Mouse (Mus musculus) E14TG2a.4 (cell line): ENCODE measurements around the gene Spem1.

Experiments
- CTCF ChIP-seq: conservative IDR thresholded peaks from 2 replicates; pipeline ENCODE4 v1.5.1; 2014; ENCODE audit warnings: low read length
- POU5F1 ChIP-seq: IDR thresholded peaks from 2 replicates; pipeline ENCODE4 v1.6.1; 2014; ENCODE audit warnings: low read length, borderline replicate concordance

DNA sequence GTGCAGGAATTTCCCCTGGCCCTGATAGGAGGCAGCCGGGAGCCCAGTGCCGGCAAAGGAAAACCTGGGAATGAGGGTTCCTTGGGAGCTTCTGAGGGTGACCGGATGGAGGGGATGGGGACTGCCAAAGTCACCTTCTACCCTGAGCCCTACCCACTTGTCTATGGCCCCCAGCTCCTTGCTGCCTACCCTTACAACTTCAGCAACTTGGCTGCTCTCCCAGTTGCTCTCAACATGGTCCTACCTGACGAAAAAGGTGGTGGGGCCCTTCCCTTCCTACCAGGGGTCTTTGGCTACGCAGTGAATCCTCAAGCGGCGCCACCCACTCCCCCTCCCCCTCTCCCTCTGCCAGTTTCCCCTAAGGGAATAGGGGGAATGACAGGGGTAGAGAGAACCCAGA is 43.0 kb downstream of the Spem1 start:
- TF ChIP-seq CTCF (no peak), POU5F1 (no peak)
